23 mouse cellular contexts compared by ENCODE assay signal in genomic region chr7:98485508-98485907, GRCm38 (mm10). TPM values are rescaled to one million over a fixed set of nuclear protein-coding genes. Genes with fewer than 3 reads are reported as not detected.
DNase-seq lines count a peak whose midpoint lies in the region; ATAC-seq and TF ChIP-seq lines count a peak whose summit lies in the region.
"Had no signal": no experiment of that assay in that cellular context is flagged by ENCODE, and none has a peak within 500 bp of the region (broad histone marks: within the 10 kb centered on the region; RNA-seq: fewer than 3 reads in every experiment).

No protein-coding gene starts in this region.

- no peak for ATAC-seq in megakaryocyte, adult 5-6 weeks (ENCODE audit: poor library complexity, severe bottlenecking)
- ATAC-seq: intestine, embryonic 15.5 days; midbrain, embryonic 13.5 days had no signal

- no peaks in the 10 kb centered on the region; the same call in 1 of the 2 replicates for H3K79me2 ChIP-seq in heart, adult 2 months (replicated peaks; ENCODE audit: control insufficient read depth, insufficient read depth, low read length)

- intact Hi-C loops in heart, adult 2 months (cut with DNase I) = loop anchor here (10.0 kb wide), 1 partner anchor 349 kb away; the partner anchor contains the start of gene Wnt11

- H3K9ac ChIP-seq in heart, adult 2 months (ENCODE audit: low read depth, low read length) = no peak overlapping the region
- H3K9ac ChIP-seq: forebrain, embryonic 12.5 days; hindbrain, embryonic 13.5 days; intestine, embryonic 15.5 days; midbrain, embryonic 13.5 days; neural tube, embryonic 15.5 days had no signal

- no peak for TF ChIP-seq POLR2A in heart, adult 2 months (IDR thresholded peaks at IDR 0.05; ENCODE audit: insufficient read depth, low read depth, low read length)
- no peak for TF ChIP-seq POLR2A in olfactory bulb, adult 2 months (IDR thresholded peaks at IDR 0.05; ENCODE audit: insufficient read depth, low read depth, low read length)
- TF ChIP-seq POLR2A in lung, adult 2 months (IDR thresholded peaks at IDR 0.05; ENCODE audit: borderline replicate concordance, extremely low read depth, low read depth, low read length) = no peak

- H3K27ac ChIP-seq in heart, adult 2 months = peak overlapping the region; percentile 60
- 0 out of 2 replicates have a peak overlapping the region, but pooled peaks have one; percentile 21 for H3K27ac ChIP-seq in olfactory bulb, adult 2 months (ENCODE audit: insufficient read depth, low read depth, low read length)
- H3K27ac ChIP-seq: forebrain, embryonic 12.5 days; hindbrain, embryonic 13.5 days; intestine, embryonic 15.5 days; midbrain, embryonic 13.5 days; neural tube, embryonic 15.5 days; stomach, postnatal 0 days had no signal

- no peak for TF ChIP-seq CTCF in heart, adult 2 months (IDR thresholded peaks at IDR 0.05)
- no peak for TF ChIP-seq CTCF in olfactory bulb, adult 2 months (IDR thresholded peaks at IDR 0.05; ENCODE audit: insufficient read depth, low read depth, low read length)
- no peak for TF ChIP-seq CTCF in lung, adult 2 months (IDR thresholded peaks at IDR 0.05; ENCODE audit: insufficient read depth, low read length)

- H3K27me3 ChIP-seq in heart, adult 2 months (ENCODE audit: control insufficient read depth, insufficient read depth, low read length) = no peaks in the 10 kb centered on the region
- H3K27me3 ChIP-seq in megakaryocyte, embryonic 14.5 days (replicated peaks) = peaks cover 33% of the 10 kb centered on the region
- H3K27me3 ChIP-seq: intestine, embryonic 15.5 days had no signal

- DNase-seq in heart, adult 2 months = peak; percentile 65 to 67
- no peak for DNase-seq in heart, adult 8-10 months (ENCODE audit: low spot score)
- DNase-seq in brain, adult 2 months (ENCODE audit: low read depth, low spot score) = peak; percentile 58
- no peak for DNase-seq in lung, adult 2 months
- DNase-seq: adrenal gland, adult 2 months; cerebellum, postnatal 25 days; lung, postnatal 4 days; spleen, adult 18-20 months had no signal

- no peaks in the 10 kb centered on the region for H3K36me3 ChIP-seq in heart, adult 2 months (ENCODE audit: control insufficient read depth, insufficient read depth, low read length)
- peaks cover 11% of the 10 kb centered on the region for H3K36me3 ChIP-seq in megakaryocyte, embryonic 14.5 days (replicated peaks; ENCODE audit: low read length)
- H3K36me3 ChIP-seq: forebrain, embryonic 12.5 days; G1E; hindbrain, embryonic 13.5 days; intestine, embryonic 15.5 days; midbrain, embryonic 13.5 days; neural tube, embryonic 15.5 days had no signal

- 36% methylated on average over 4 of the region's 4 CpGs for WGBS in heart, adult 2 months
- WGBS in olfactory bulb, adult 2 months = 48% methylated on average over 4 of the region's 4 CpGs
- WGBS in lung, adult 2 months = 66% methylated on average over 4 of the region's 4 CpGs

- no peak overlapping the region for H3K4me3 ChIP-seq in heart, adult 2 months
- H3K4me3 ChIP-seq in megakaryocyte, embryonic 14.5 days (replicated peaks) = peak overlapping the region; percentile 44
- H3K4me3 ChIP-seq in olfactory bulb, adult 2 months (ENCODE audit: insufficient read depth, low read depth, low read length) = no peak overlapping the region
- no peak overlapping the region for H3K4me3 ChIP-seq in lung, adult 2 months (replicated peaks; ENCODE audit: extremely low read depth, low read depth, low read length)
- H3K4me3 ChIP-seq: forebrain, embryonic 12.5 days; hindbrain, embryonic 13.5 days; intestine, embryonic 15.5 days; midbrain, embryonic 13.5 days; neural tube, embryonic 15.5 days had no signal

- H3K9me3 ChIP-seq in megakaryocyte, embryonic 14.5 days = no peaks in the 10 kb centered on the region
- H3K9me3 ChIP-seq: forebrain, embryonic 12.5 days; G1E; hindbrain, embryonic 13.5 days; intestine, embryonic 15.5 days; midbrain, embryonic 13.5 days; neural tube, embryonic 15.5 days had no signal

- no peak for TF ChIP-seq EP300 in heart, adult 2 months (IDR thresholded peaks at IDR 0.05; ENCODE audit: insufficient read depth, low read depth, low read length)

- H3K4me1 ChIP-seq in heart, adult 2 months (ENCODE audit: control insufficient read depth, insufficient read depth, low read length) = peaks cover 22% of the 10 kb centered on the region
- peaks cover 97% of the 10 kb centered on the region for H3K4me1 ChIP-seq in megakaryocyte, embryonic 14.5 days
- peaks cover 46% of the 10 kb centered on the region for H3K4me1 ChIP-seq in olfactory bulb, adult 2 months (ENCODE audit: control insufficient read depth, insufficient read depth, low read length)
- H3K4me1 ChIP-seq in lung, adult 2 months (ENCODE audit: control insufficient read depth, insufficient read depth, low read length) = peaks cover 11% of the 10 kb centered on the region; the same call in 1 of the 2 replicates

RNA-seq across cellular contexts. Expression of gene Lrrc32, which starts 3.6 kb away (rescaled TPM):
- 10 to 100 TPM; 13.6 to 13.7 TPM for total RNA-seq in heart, adult 2 months (2021)
- polyA plus RNA-seq in heart, adult 2 months (2012; rRNA removed) = 14.5 and 21.9 TPM in 2 replicates
- 10 to 100 TPM in 3 of 4 experiments, 1 to 10 TPM in 1; 7.7 to 17.3 (median 12.2) TPM for total RNA-seq in heart, adult 8-10 months (2022)
- 28.6 and 53.0 TPM in 2 replicates for polyA plus RNA-seq in megakaryocyte, embryonic 14.5 days (2012; ENCODE audit: insufficient read depth, low replicate concordance)
- total RNA-seq in megakaryocyte, adult 5-6 weeks (2015) = not detected in 2 replicates
- total RNA-seq in megakaryocyte, adult 5-6 weeks (2017) = not detected in 2 replicates
- polyA plus RNA-seq in olfactory bulb, adult 2 months (2012; ENCODE audit: insufficient read depth, insufficient read length, low replicate concordance, missing spikeins) = not detected in 2 replicates
- polyA plus RNA-seq in lung, adult 2 months (2012; rRNA removed) = 38.4 and 49.3 TPM in 2 replicates
- total RNA-seq: granulocyte monocyte progenitor cell, adult 5-6 weeks had no signal
- polyA plus RNA-seq: G1E had no signal

RNA-seq across cellular contexts. Expression of gene Gucy2d, which starts 45.3 kb away (rescaled TPM):
- total RNA-seq in heart, adult 2 months (2021) = under 1 TPM in 1 of 2 experiments, not detected in 1; 0.21 TPM
- polyA plus RNA-seq in heart, adult 2 months (2012; rRNA removed) = 0.20 TPM in 1 of 2 replicates, not detected in the other
- total RNA-seq in heart, adult 8-10 months (2022) = under 1 TPM in 3 of 4 experiments, not detected in 1; 0.12 to 0.20 (median 0.16) TPM
- polyA plus RNA-seq in megakaryocyte, embryonic 14.5 days (2012; ENCODE audit: insufficient read depth, low replicate concordance) = not detected in 2 replicates
- not detected in 2 replicates for total RNA-seq in megakaryocyte, adult 5-6 weeks (2015)
- not detected in 2 replicates for total RNA-seq in megakaryocyte, adult 5-6 weeks (2017)
- polyA plus RNA-seq in olfactory bulb, adult 2 months (2012; ENCODE audit: insufficient read depth, insufficient read length, low replicate concordance, missing spikeins) = not detected in 2 replicates
- polyA plus RNA-seq in lung, adult 2 months (2012; rRNA removed) = 0.04 TPM in 1 of 2 replicates, not detected in the other
- total RNA-seq: adrenal gland, adult 2 months; granulocyte monocyte progenitor cell, adult 5-6 weeks; left cerebral cortex, postnatal 10 days had no signal
- polyA plus RNA-seq: adrenal gland, adult 2 months; forebrain, embryonic 12.5 days; G1E; kidney, embryonic 16.5 days; limb, embryonic 14.5 days; liver, embryonic 16.5 days; midbrain, embryonic 13.5 days had no signal

Comparison
In these comparisons a context has a peak if more than half of its experiments do, and no peak if none do; other contexts are left out.
1. DNase-seq: peak in heart, adult 2 months (2 of 2) and brain, adult 2 months (single experiment); none in heart, adult 8-10 months (single experiment) and lung, adult 2 months (single experiment).
2. RNA of gene Lrrc32, which starts 3.6 kb away (polyA plus RNA-seq): 38.4 to 49.3 TPM in lung, adult 2 months, 28.6 to 53.0 TPM in megakaryocyte, embryonic 14.5 days and 14.5 to 21.9 TPM in heart, adult 2 months; not detected in olfactory bulb, adult 2 months; every median in the first group is over 10 times any median in the second.